Mouse (Mus musculus) brain, adult 2 months (tissue): ENCODE data around the gene Pcp4.

Source experiments
- DNase-seq: peaks from one replicate; pipeline ENCODE4 v3.0.0; 2011; ENCODE audit warnings: low read depth, low spot score

Gene Pcp4

DNA sequence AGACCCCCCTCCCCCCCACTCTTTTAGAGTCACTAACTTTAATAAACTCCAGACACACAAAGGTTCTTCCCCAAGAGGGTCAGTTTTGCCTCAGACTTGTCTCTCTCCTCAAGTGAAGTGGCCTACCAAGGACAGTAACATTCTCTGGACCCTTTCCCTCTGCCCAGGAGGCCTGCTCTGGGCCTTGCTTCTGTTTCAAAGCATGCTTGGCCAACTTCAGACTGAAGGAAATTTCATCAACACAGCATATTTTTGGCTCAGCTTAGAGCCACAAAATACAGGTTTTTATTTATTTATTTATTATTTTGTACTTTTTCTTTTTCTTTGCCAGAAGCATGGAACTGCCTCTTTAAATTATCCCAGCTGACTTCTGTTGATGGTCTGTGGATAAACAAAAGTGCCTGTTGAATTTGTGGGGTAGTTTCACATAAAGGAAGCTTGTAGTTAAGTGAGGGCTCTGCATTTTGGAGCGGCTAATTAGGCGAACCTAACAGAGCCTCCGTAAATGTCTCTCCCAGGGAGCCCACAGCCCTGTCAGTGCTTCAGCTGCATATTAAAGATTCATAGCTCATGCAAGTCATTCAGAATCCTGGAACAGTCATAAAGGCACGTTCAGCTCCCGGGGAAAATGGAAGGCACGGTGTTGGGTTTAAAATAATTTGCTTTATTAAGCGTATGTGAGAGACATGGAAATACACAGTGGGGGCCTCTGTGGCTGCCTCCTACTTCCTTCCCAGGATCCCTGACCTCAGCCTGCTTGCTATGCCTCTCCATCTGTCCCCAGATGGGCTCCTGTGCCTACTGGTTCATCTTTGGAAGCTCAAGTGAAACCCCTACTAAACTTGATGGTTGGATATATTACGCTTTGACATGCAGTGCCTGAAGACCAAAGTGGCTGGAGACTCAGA is 96.2 kb downstream of the Pcp4 start:
- peak; percentile 41 for DNase-seq

GRCm38 (mm10) chr16:96567428-96567827 is 100.0 kb downstream of the Pcp4 start:
- DNase-seq: no peak
